Mouse (Mus musculus) left cerebral cortex, adult 18-20 months (tissue): ENCODE results near the gene 1700003F12Rik. TPM values are rescaled to one million over a fixed set of nuclear protein-coding genes. Genes with fewer than 3 reads are reported as not detected.

Experiments used
- DNase-seq, 2 experiments: peaks; one replicate each; pipeline ENCODE4 v3.0.0; 2021 to 2022; ENCODE audit warnings: low spot score in 2 of 2, mixed read lengths in 1 of 2
- total RNA-seq, 2 experiments: library from RNA; stranded (reverse); gene quantifications; 2 replicates each; pipeline ENCODE4 v1.2.3; 2021

The 1700003F12Rik gene
- total RNA-seq, 2 experiments from 2014 or later = 0.68 to 0.74 TPM

DNA sequence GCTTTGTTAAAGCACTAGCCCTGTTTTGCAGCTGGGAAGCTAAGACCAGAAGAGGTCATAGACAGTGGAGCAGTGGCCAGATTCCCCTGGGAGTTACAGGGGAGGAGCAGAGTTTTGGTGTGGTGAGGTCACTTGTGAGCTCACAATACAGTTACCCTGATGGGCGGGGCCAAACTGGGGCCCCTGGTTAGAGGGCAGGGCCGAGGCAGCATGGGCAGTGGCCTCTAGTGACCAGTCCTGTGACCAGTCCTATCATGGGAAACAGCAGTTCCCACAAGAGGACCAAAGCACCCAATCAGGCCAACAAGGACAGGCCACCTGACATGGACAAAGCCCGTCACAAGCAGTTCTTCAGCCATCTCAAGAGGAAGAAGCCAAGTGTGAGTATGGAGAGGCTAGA lies 1.8 kb downstream of the 1700003F12Rik start:
- DNase-seq = no peak

GRCm38 (mm10) chr2:154549127-154549885 lies 2.4 kb downstream of the 1700003F12Rik start:
- peak in 1 of 2 experiments; percentile 47 for DNase-seq

GRCm38 (mm10) chr2:154549886-154550189 lies 3.0 kb downstream of the 1700003F12Rik start:
- no peak for DNase-seq

DNA sequence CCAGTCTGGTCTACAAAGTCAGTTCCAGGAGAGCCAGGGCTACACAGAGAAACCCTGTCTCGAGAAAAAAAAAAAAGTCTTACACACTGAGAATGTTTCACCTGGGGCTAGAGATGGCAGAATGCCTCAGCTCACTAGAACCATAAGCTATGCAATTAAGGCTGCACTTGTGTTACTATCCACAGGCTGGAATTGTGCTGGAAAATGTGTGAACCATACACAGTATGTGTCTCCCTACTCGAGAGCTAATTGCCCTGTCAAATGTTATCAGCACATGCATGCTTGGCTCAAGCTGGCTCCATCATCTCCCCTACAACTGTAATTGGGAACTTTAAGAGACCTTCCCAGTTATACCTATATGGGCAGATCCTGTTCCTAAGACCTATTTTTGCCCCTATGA lies 4.1 kb downstream of the 1700003F12Rik start:
- DNase-seq = no peak

DNA sequence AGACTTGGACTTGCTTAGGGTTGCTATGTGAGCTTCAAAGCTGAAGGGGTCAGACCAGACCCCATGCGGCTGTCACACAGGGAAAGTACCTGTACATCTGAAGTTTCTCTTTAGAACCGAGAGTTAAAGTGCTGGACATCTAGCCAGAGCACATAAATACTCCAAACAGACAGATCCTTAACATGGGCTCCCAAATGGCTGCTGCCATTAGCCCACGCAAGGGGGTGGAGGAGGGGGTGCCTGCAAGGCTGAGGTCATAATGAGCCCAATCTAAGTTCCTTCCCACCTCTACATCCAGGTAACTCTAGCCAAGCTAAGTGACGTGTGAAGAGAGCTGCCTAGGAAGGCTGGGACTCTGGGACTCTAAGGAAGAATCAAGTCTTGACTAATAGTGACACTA lies 4.6 kb downstream of the 1700003F12Rik start, which contains the start of gene Actl10:
TSS of gene Actl10 (plus strand) at position 301 of the 400 bp plus-strand sequence.
- no peak for DNase-seq

DNA sequence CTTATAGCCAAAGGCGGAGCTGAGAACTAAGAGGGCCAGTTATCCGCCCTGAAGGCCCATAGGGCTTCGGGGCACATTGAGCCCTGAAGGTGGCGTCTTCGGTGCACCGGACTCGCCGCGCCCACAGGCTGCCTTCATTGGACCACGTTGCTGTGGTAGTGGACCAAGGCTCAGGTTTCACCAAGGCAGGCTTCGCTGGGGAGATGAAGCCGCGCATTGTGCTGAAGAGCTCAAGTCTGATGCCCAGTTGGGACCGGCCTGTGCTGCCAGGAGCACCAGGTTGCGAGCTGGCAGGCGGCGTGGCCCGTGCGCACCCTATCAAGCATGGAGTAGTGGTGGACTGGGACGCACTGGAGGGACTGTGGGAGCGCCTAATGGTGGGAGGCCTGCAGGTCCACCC lies 5.0 kb downstream of the 1700003F12Rik start:
- no peak for DNase-seq

DNA sequence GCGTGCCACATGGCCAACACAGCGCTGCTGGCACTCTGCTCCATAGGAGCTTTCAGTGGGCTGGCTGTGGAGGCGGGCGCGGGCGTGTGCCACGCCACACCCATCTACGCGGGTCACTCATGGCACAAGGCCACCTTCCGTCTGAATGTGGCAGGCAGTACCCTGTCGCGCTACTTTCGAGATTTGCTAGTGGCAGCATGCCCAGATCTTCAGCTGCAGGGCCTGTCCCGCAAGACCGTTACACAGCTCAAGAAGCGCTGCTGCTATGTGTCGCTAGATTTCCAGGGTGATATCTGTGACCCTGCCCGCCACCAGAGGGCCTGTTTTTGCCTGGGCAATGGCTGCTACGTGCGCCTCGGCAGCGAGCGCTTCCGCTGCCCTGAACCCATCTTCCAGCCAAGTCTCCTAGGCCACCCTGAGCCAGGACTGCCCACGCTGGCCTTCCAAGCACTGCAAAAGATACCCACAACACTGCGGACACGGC lies 5.6 kb downstream of the 1700003F12Rik start:
- peak; percentile 64 to 68 for DNase-seq

- DNase-seq = peak; percentile 69 to 71
Measured at GRCm38 (mm10) chr2:154555235-154555634, 8.3 kb downstream of the 1700003F12Rik start.

DNA sequence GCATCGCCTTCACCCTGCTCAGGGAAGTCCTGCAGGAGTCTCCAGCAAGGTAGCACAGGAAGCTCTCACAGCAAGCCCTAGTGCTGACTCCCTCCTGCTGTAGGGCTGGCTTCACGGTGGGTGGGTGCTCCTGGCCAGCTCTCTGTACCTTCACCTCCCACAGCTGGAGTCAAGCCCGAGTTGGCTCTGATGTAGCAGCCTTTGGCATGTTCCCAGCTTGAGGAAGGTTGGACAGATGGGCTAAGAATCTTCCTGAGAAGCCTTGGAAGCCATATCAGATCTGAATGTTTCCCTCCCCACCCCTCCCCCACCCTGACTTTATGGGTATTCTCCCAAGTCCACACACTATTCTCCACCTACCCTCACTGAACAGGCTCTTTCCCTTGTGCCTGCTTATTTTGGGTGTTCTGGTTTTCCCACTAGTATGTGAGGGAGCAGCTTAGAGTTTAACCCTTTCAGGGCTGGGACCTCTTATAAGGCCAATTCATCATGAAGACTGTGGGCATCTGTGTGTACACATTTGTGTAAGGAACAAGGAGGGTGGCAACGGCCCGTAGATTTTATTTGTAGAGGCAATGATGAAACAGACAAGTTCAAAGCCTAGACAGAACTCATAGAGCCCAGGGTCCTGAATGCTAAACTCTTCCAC lies 10.4 kb downstream of the 1700003F12Rik start:
- peak in 1 of 2 experiments; percentile 26 for DNase-seq

GRCm38 (mm10) chr2:154558264-154559039 lies 11.6 kb downstream of the 1700003F12Rik start, which contains the start of gene Necab3:
Necab3 (minus strand) TSS chr2:154558890.
- peak; percentile 67 to 76 for DNase-seq

GRCm38 (mm10) chr2:154563612-154564170 lies 16.8 kb downstream of the 1700003F12Rik start:
- no peak for DNase-seq

- peak; percentile 37 to 69 for DNase-seq
Measured at GRCm38 (mm10) chr2:154565562-154565961, 18.7 kb downstream of the 1700003F12Rik start.

- no peak for DNase-seq
Measured at GRCm38 (mm10) chr2:154566641-154567040, 19.8 kb downstream of the 1700003F12Rik start.

DNA sequence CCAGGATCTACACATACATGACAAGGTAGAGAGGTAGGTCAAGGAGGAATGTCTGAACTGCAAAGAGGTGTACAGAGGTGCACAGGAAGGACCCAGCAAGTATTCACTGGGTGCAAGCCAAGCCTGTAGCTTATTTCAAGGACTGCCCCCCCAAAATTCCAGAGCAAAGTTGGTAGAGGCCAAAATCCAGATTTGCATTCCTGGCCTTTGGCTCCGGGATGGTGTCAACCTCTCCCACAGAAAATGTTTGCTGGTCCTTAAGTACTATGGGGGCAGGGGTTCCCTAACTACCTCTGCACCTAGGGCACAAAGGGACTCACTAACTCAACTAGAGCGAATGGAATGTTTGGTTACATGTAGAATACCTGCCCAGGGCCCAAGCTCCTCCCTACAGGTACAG lies 20.9 kb downstream of the 1700003F12Rik start:
- no peak for DNase-seq

DNA sequence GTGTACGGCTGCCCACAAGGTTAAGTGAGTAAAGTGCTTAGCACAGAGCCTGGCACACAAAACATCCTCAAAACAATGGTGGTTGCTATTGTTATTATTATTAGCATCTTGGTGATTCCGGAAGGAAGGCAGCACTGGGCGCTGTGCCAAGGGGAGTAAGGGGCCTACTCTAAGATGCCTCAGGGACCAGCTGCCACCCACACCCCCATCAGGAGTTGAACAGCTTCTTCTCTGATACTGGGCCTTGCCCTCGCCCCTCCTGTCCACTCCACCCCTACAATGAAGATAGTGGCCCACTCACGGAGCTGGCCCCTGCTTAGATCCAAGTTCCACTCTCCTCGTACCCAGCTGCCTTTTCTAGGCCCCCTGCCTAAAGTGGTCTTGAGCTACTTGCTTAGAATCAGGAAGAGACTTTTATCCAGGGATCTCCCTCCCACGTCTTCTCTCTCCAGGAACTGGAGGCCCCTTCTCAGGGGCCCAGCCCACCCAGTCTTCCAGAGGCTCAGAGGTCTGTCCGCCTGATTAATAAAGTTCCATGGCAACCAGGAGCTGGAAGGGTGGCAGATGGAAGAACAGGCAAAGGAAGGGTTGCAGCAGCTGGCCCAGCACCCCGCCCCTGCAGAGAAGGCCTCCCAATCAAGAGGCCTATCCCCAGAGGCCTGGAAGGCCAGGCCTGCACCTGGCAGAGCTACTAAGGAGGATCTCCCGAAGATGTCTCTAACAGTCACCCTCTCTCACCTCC lies 21.6 kb downstream of the 1700003F12Rik start:
- no peak for DNase-seq

DNA sequence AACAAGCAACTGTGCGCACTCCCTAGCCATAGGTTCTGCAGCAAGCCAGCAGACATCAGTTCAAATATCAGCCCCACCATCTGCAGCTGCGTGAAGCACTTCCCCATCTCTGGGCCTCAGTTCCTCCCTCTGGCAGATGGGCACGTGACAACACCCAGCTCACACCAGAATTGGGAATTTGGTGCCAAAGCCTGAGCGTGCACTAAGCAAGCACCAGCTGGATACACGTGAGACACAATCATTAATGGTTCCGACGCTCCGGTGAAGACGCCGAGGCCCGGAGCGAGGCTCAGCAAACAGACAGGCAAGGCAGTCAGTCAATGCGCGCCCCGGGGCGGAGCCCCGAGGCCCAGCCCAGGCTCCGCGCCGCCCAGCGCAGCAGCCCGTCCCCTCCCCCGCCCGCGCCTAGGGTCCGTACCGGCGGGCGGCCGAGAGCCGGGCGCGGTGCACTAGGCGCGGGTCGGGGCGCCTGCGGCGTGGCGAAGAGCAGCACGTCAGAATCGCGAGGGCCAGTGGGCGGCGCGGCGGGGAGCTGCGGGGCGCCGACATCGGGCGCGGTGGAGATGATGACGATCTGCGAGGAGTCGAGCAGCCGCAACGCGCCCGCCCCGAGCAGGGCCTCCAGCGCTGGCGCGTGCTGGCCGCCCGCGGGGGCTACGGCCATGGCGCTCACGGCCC lies 22.3 kb downstream of the 1700003F12Rik start:
- peak; percentile 39 to 69 for DNase-seq

DNA sequence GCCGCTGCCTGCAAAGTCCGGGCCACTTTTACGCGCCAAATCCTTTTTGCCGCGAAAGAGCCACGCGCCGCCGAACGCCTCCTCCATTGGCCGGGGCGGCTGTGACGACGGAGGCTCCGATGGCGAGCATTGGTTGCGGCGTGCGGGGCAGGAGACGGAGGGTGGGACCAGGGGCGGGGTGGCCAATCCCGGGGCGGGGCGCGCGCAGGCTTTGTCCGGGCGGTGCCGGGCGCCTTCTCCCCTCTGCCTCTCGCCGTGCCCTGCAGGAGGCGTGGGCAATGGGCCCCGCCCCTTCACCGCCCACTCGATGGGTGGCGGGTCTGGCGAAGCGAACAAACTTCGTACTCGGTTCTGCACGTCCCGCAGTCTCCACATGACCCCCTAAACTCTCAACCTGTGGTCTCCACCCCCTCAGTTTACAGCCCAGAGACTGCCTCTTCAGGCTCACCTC lies 23.0 kb downstream of the 1700003F12Rik start, which contains the start of gene E2f1:
TSS of gene E2f1 (minus strand) at position 57 of the 451 bp plus-strand sequence.
- DNase-seq = peak; percentile 93 to 96

- DNase-seq = no peak
Measured at GRCm38 (mm10) chr2:154570666-154571065, 23.8 kb downstream of the 1700003F12Rik start.

DNA sequence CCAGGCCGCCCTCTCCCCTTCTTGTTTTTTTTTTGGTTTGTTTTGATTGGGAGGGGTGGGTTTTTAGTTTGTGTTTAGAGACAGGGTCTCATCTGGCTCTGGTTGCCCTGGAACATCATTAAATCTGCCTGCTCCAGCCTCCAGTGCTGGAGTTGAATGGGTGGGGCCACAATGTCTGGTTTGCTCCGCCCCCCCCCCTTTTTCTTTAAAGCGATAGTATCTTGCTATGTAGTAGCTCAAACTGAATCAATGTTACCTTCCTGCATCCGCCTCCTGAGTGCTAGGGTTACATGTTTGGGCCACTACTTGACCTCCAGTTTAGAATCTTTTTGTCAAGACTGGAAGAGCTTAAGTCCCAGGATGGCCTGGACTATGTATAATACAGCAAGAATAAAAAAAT lies 24.4 kb downstream of the 1700003F12Rik start:
- no peak for DNase-seq

DNA sequence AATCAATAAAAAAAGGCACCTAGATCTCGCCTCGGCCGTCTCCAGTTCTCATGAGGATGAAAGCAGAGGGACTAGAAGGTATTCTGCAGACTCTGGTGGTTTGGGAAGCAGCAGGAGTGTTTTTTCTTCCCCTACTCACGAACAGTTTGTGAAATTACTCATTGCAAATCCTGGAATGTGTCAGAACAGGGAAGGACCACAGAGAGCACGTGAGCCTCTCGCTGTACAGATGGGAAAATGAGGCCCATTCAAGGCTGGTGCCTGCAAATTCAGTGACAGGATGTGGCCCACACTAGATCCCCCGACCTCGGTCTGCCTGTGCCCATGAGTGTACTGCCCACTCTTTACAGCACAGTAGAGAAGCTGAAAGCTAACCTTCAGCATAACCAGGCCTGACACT lies 25.1 kb downstream of the 1700003F12Rik start:
- DNase-seq = no peak
